Mouse (Mus musculus) neural tube, embryonic 11.5 days (tissue): ENCODE results near the gene Syt17. TPM values are rescaled to one million over a fixed set of nuclear protein-coding genes. Genes with fewer than 3 reads are reported as not detected.
"Not testable (repeated sequence)": the region's sequence is repeated elsewhere in the genome, so short reads cannot be mapped to it uniquely, and the experiment has no call there.

Source experiments
- ATAC-seq: fragments of 200-750 bp; cut with Nextera tagmentation; 2 replicates; pipeline ENCODE4 v1.8.0; 2017; ENCODE audit warnings: moderate number of reproducible peaks, mild to moderate bottlenecking, moderate TSS enrichment, moderate library complexity; ENCODE audit not compliant: insufficient read depth, low FRiP score, low TSS enrichment
- DNase-seq: peaks from one replicate; pipeline ENCODE4 v3.0.0-alpha.2; 2015; ENCODE audit warnings: low spot score
- H3K27ac ChIP-seq: fragments of 300-500 bp; sonication (generic); 2 replicates; pipeline ENCODE4 v1.5.1; 2014; ENCODE audit warnings: low read depth, mild to moderate bottlenecking, low read length
- H3K27me3 ChIP-seq: fragments of 300-500 bp; sonication (generic); 2 replicates; pipeline ENCODE4 v1.6.1; 2014; ENCODE audit warnings: mild to moderate bottlenecking, low read length, mixed read lengths; ENCODE audit not compliant: control insufficient read depth, insufficient read depth
- H3K36me3 ChIP-seq: fragments of 300-500 bp; sonication (generic); 2 replicates; pipeline ENCODE4 v1.6.1; 2014; ENCODE audit warnings: mild to moderate bottlenecking, low read length, moderate library complexity, mixed read lengths; ENCODE audit not compliant: control insufficient read depth, insufficient read depth
- H3K4me1 ChIP-seq: fragments of 300-500 bp; sonication (generic); 2 replicates; pipeline ENCODE4 v1.6.1; 2014; ENCODE audit warnings: low read length, mixed read lengths; ENCODE audit not compliant: control insufficient read depth, insufficient read depth
- H3K4me2 ChIP-seq: fragments of 300-500 bp; sonication (generic); 2 replicates; pipeline ENCODE4 v1.6.1; 2014; ENCODE audit warnings: low read depth, mild to moderate bottlenecking, moderate library complexity
- H3K4me3 ChIP-seq: fragments of 300-500 bp; sonication (generic); 2 replicates; pipeline ENCODE4 v1.5.1; 2014; ENCODE audit warnings: low read depth, low read length
- H3K9ac ChIP-seq: fragments of 300-500 bp; sonication (generic); 2 replicates; pipeline ENCODE4 v1.6.1; 2014; ENCODE audit warnings: mild to moderate bottlenecking, low read length
- H3K9me3 ChIP-seq: fragments of 300-500 bp; sonication (generic); 2 replicates; pipeline ENCODE4 v1.6.1; 2016; ENCODE audit warnings: low read length; ENCODE audit not compliant: control insufficient read depth
- WGBS: fragments of 180-500 bp; shearing (Covaris S2); extraction: QIAGEN DNeasy Blood & Tissue Kit; methylation state at CpG from one replicate; pipeline ENCODE4 v1.1.7; 2014; 5-methylcytosine and 5-hydroxymethylcytosine counted together
- polyA plus RNA-seq: library from polyadenylated mRNA; unstranded; fragments of >200 nt; fragmentation: Nextera tagmentation; extraction: Ambion mirVana; gene quantifications from 2 replicates; pipeline ENCODE4 v1.2.1, GENCODE M21; 2014

Syt17 gene
- polyA plus RNA-seq, 1 experiment from 2014 or later = 7.8 TPM

- H3K27ac ChIP-seq, H3K36me3 ChIP-seq, H3K9ac ChIP-seq, H3K4me1 ChIP-seq, H3K4me2 ChIP-seq, DNase-seq, H3K27me3 ChIP-seq, H3K4me3 ChIP-seq, ATAC-seq, H3K9me3 ChIP-seq: not testable (repeated sequence)
- 86% methylated on average over 8 of the region's 8 CpGs for WGBS
Measured at GRCm38 (mm10) chr7:118356410-118357005, 91.5 kb downstream of the Syt17 start.

- no peak for ATAC-seq
- H3K9ac ChIP-seq = no peak overlapping the region
- H3K27ac ChIP-seq = no peak overlapping the region
- H3K4me1 ChIP-seq = no peaks in the 10 kb centered on the region
- DNase-seq = no peak
- no peak overlapping the region for H3K4me2 ChIP-seq
- no peak overlapping the region for H3K4me3 ChIP-seq
- H3K27me3 ChIP-seq = no peaks in the 10 kb centered on the region
- WGBS = 78% methylated on average over 2 of the region's 2 CpGs
- H3K36me3 ChIP-seq = no peaks in the 10 kb centered on the region
- no peaks in the 10 kb centered on the region for H3K9me3 ChIP-seq
Measured at GRCm38 (mm10) chr7:118350840-118351239, 97.2 kb downstream of the Syt17 start.

- no peak overlapping the region for H3K9ac ChIP-seq
- no peak for DNase-seq
- no peak for ATAC-seq
- H3K4me1 ChIP-seq = no peaks in the 10 kb centered on the region
- H3K27me3 ChIP-seq = no peaks in the 10 kb centered on the region
- WGBS = 77% methylated on average over 2 of the region's 2 CpGs
- no peaks in the 10 kb centered on the region for H3K9me3 ChIP-seq
- H3K36me3 ChIP-seq = no peaks in the 10 kb centered on the region
- no peak overlapping the region for H3K4me2 ChIP-seq
- no peak overlapping the region for H3K27ac ChIP-seq
- no peak overlapping the region for H3K4me3 ChIP-seq
Measured at GRCm38 (mm10) chr7:118346943-118347342, 101.1 kb downstream of the Syt17 start.

GRCm38 (mm10) chr7:118346432-118346831, 101.6 kb downstream of the Syt17 start:
- no peaks in the 10 kb centered on the region for H3K27me3 ChIP-seq
- no peak overlapping the region for H3K9ac ChIP-seq
- DNase-seq = no peak
- no peaks in the 10 kb centered on the region for H3K4me1 ChIP-seq
- no peaks in the 10 kb centered on the region for H3K9me3 ChIP-seq
- no peak overlapping the region for H3K4me2 ChIP-seq
- H3K4me3 ChIP-seq = no peak overlapping the region
- 79% methylated on average over 2 of the region's 2 CpGs for WGBS
- no peaks in the 10 kb centered on the region for H3K36me3 ChIP-seq
- H3K27ac ChIP-seq = no peak overlapping the region
- ATAC-seq = no peak

GRCm38 (mm10) chr7:118345396-118345795, 102.6 kb downstream of the Syt17 start:
- no peak for ATAC-seq
- H3K9me3 ChIP-seq = no peaks in the 10 kb centered on the region

GRCm38 (mm10) chr7:118344701-118345100, 103.3 kb downstream of the Syt17 start:
- DNase-seq (no peak), ATAC-seq (no peak)
- Histone ChIP-seq H3K9ac (no peak overlapping the region), H3K36me3 (no peaks in the 10 kb centered on the region), H3K27me3 (no peaks in the 10 kb centered on the region), H3K9me3 (no peaks in the 10 kb centered on the region), H3K27ac (no peak overlapping the region), H3K4me1 (no peaks in the 10 kb centered on the region), H3K4me3 (no peak overlapping the region), H3K4me2 (no peak overlapping the region)
- 91% methylated on average over 9 of the region's 9 CpGs for WGBS

More at GRCm38 (mm10) chr7:118345396-118345795, 102.6 kb downstream of the Syt17 start:
- no peak overlapping the region for H3K9ac ChIP-seq
- DNase-seq = no peak
- no peaks in the 10 kb centered on the region for H3K36me3 ChIP-seq
- H3K27ac ChIP-seq = no peak overlapping the region
- no peaks in the 10 kb centered on the region for H3K4me1 ChIP-seq
- H3K4me2 ChIP-seq = no peak overlapping the region
- no peak overlapping the region for H3K4me3 ChIP-seq
- WGBS = 88% methylated on average over 3 of the region's 3 CpGs
- no peaks in the 10 kb centered on the region for H3K27me3 ChIP-seq

Other genes with a start within 250 kb of the Syt17 start
- 17.7 and 18.8 TPM in 2 replicates for gene Smg1, start 204.6 kb downstream of the Syt17 start, polyA plus RNA-seq
- gene Itpripl2, start 43.8 kb upstream of the Syt17 start, polyA plus RNA-seq = 1.1 and 1.4 TPM in 2 replicates
- gene Coq7, start 85.1 kb upstream of the Syt17 start, polyA plus RNA-seq = 118 and 127 TPM in 2 replicates
- 9.5 and 10.5 TPM in 2 replicates for gene Tmc7, start 136.5 kb upstream of the Syt17 start, polyA plus RNA-seq
- 0.17 and 0.19 TPM in 2 replicates for gene Tmc5, start 149.1 kb upstream of the Syt17 start, polyA plus RNA-seq